Mouse (Mus musculus): ENCODE results near the gene Klhl1. TPM values are rescaled to one million over a fixed set of nuclear protein-coding genes. Genes with fewer than 3 reads are reported as not detected.
A peak's percentile ranks its signal among the peaks of the same experiment; 100 is the strongest.

Gene Klhl1
- 0.48 and 0.65 TPM in 2 replicates for polyA plus RNA-seq (2015; fragmentation: Nextera tagmentation; extraction: Ambion mirVana)

GRCm38 (mm10) chr14:96518954-96519682 lies at the start of gene Klhl1:
Gene Klhl1, minus strand, starts transcription at chr14:96519102.
- WGBS: 46% methylated on average over 13 of the region's 13 CpGs
- H3K9ac ChIP-seq: peak within 1 kb of the TSS; percentile 34; the same call in 1 of the 2 replicates

GRCm38 (mm10) chr14:96553668-96554067 lies 34.8 kb upstream of the Klhl1 start:
- WGBS: 83% methylated on average over 2 of the region's 2 CpGs
- Histone ChIP-seq H3K27ac (no peak overlapping the region), H3K4me2 (replicated peaks) (no peak overlapping the region), H3K36me3 (no peaks in the 10 kb centered on the region), H3K4me1 (replicated peaks) (no peaks in the 10 kb centered on the region), H3K9me3 (no peaks in the 10 kb centered on the region), H3K9ac (no peak overlapping the region), H3K4me3 (replicated peaks) (no peak overlapping the region), H3K27me3 (replicated peaks) (no peaks in the 10 kb centered on the region)
- ATAC-seq: no peak

More at GRCm38 (mm10) chr14:96518954-96519682, at the start of gene Klhl1:
- peak within 1 kb of the TSS; percentile 43 for H3K4me3 ChIP-seq (replicated peaks)
- H3K9me3 ChIP-seq: no peaks in the 10 kb centered on the region
- H3K27me3 ChIP-seq (replicated peaks): peaks cover 13% of the 10 kb centered on the region; the same call in 1 of the 2 replicates
- no peak within 1 kb of the TSS for H3K27ac ChIP-seq
- H3K36me3 ChIP-seq: no peaks in the 10 kb centered on the region
- H3K4me1 ChIP-seq (replicated peaks): 0 out of 2 replicates have a peak, but pooled peaks cover 7% of the 10 kb centered on the region
- peak; percentile 36; the same call in 1 of the 2 replicates for ATAC-seq
- peak within 1 kb of the TSS; percentile 93 for H3K4me2 ChIP-seq (replicated peaks)

GRCm38 (mm10) chr14:96518151-96518953 lies 550 bp downstream of the Klhl1 start:
- peaks cover 13% of the 10 kb centered on the region; the same call in 1 of the 2 replicates for H3K27me3 ChIP-seq (replicated peaks)
- H3K9me3 ChIP-seq: no peaks in the 10 kb centered on the region
- ATAC-seq: peak; percentile 75
- WGBS: 2% methylated on average over 35 of the region's 35 CpGs
- H3K4me1 ChIP-seq (replicated peaks): 0 out of 2 replicates have a peak, but pooled peaks cover 7% of the 10 kb centered on the region
- no peaks in the 10 kb centered on the region for H3K36me3 ChIP-seq
- H3K9ac ChIP-seq: peak overlapping the region; percentile 34; the same call in 1 of the 2 replicates
- peak overlapping the region; percentile 43 for H3K4me3 ChIP-seq (replicated peaks)
- no peak overlapping the region for H3K27ac ChIP-seq
- peak overlapping the region; percentile 93 for H3K4me2 ChIP-seq (replicated peaks)

GRCm38 (mm10) chr14:96517727-96518126 lies 1.2 kb downstream of the Klhl1 start:
- Histone ChIP-seq H3K9me3 (no peaks in the 10 kb centered on the region), H3K9ac (no peak overlapping the region), H3K4me3 (replicated peaks) (peak overlapping the region; percentile 43), H3K27ac (no peak overlapping the region), H3K36me3 (no peaks in the 10 kb centered on the region), H3K27me3 (replicated peaks) (peaks cover 13% of the 10 kb centered on the region; the same call in 1 of the 2 replicates), H3K4me1 (replicated peaks) (0 out of 2 replicates have a peak, but pooled peaks cover 7% of the 10 kb centered on the region), H3K4me2 (replicated peaks) (peak overlapping the region; percentile 93)
- ATAC-seq: peak; percentile 58; the same call in 1 of the 2 replicates
- 10% methylated on average over 9 of the region's 9 CpGs for WGBS

- ATAC-seq: no peak
- H3K36me3 ChIP-seq: no peaks in the 10 kb centered on the region
- H3K27ac ChIP-seq: no peak overlapping the region
- no peak overlapping the region for H3K4me3 ChIP-seq (replicated peaks)
- H3K9ac ChIP-seq: no peak overlapping the region
- H3K4me1 ChIP-seq (replicated peaks): no peaks in the 10 kb centered on the region
- no peaks in the 10 kb centered on the region for H3K27me3 ChIP-seq (replicated peaks)
- WGBS: 91% methylated on average over 2 of the region's 2 CpGs
- no peak overlapping the region for H3K4me2 ChIP-seq (replicated peaks)
- no peaks in the 10 kb centered on the region for H3K9me3 ChIP-seq
These were observed 19.0 kb downstream of the Klhl1 start for GRCm38 (mm10) chr14:96499936-96500335.

GRCm38 (mm10) chr14:96471812-96472211 lies 47.1 kb downstream of the Klhl1 start:
- Histone ChIP-seq H3K27ac (no peak overlapping the region), H3K9ac (no peak overlapping the region), H3K27me3 (replicated peaks) (no peaks in the 10 kb centered on the region), H3K36me3 (no peaks in the 10 kb centered on the region), H3K9me3 (no peaks in the 10 kb centered on the region), H3K4me3 (replicated peaks) (no peak overlapping the region), H3K4me2 (replicated peaks) (no peak overlapping the region), H3K4me1 (replicated peaks) (no peaks in the 10 kb centered on the region)
- no peak for ATAC-seq
- 90% methylated on average over 2 of the region's 2 CpGs for WGBS

GRCm38 (mm10) chr14:96471336-96471735 lies 47.6 kb downstream of the Klhl1 start:
- Histone ChIP-seq H3K4me3 (replicated peaks) (no peak overlapping the region), H3K4me1 (replicated peaks) (no peaks in the 10 kb centered on the region), H3K36me3 (no peaks in the 10 kb centered on the region), H3K9ac (no peak overlapping the region), H3K9me3 (no peaks in the 10 kb centered on the region), H3K4me2 (replicated peaks) (no peak overlapping the region), H3K27me3 (replicated peaks) (no peaks in the 10 kb centered on the region), H3K27ac (no peak overlapping the region)
- no peak for ATAC-seq

GRCm38 (mm10) chr14:96461756-96462155 lies 57.1 kb downstream of the Klhl1 start:
- H3K27me3 ChIP-seq (replicated peaks): no peaks in the 10 kb centered on the region
- no peaks in the 10 kb centered on the region for H3K36me3 ChIP-seq
- 64% methylated on average over 2 of the region's 2 CpGs for WGBS
- no peak overlapping the region for H3K4me3 ChIP-seq (replicated peaks)
- H3K9ac ChIP-seq: no peak overlapping the region
- no peaks in the 10 kb centered on the region for H3K9me3 ChIP-seq
- H3K4me2 ChIP-seq (replicated peaks): no peak overlapping the region
- no peak overlapping the region for H3K27ac ChIP-seq
- no peaks in the 10 kb centered on the region for H3K4me1 ChIP-seq (replicated peaks)
- ATAC-seq: no peak

- Histone ChIP-seq H3K4me1 (replicated peaks) (no peaks in the 10 kb centered on the region), H3K9me3 (no peaks in the 10 kb centered on the region), H3K4me3 (replicated peaks) (no peak overlapping the region), H3K27me3 (replicated peaks) (no peaks in the 10 kb centered on the region), H3K9ac (no peak overlapping the region), H3K4me2 (replicated peaks) (no peak overlapping the region), H3K27ac (no peak overlapping the region), H3K36me3 (no peaks in the 10 kb centered on the region)
- peak; percentile 92 for ATAC-seq
These were observed 126.7 kb downstream of the Klhl1 start for GRCm38 (mm10) chr14:96392032-96392737.

- no peak overlapping the region for H3K4me2 ChIP-seq (replicated peaks)
- H3K9ac ChIP-seq: no peak overlapping the region
- ATAC-seq: no peak
- H3K4me3 ChIP-seq (replicated peaks): no peak overlapping the region
- 85% methylated on average over 3 of the region's 3 CpGs for WGBS
- H3K36me3 ChIP-seq: no peaks in the 10 kb centered on the region
- H3K27me3 ChIP-seq (replicated peaks): no peaks in the 10 kb centered on the region
- no peak overlapping the region for H3K27ac ChIP-seq
- no peaks in the 10 kb centered on the region for H3K9me3 ChIP-seq
- no peaks in the 10 kb centered on the region for H3K4me1 ChIP-seq (replicated peaks)
These were observed 156.2 kb downstream of the Klhl1 start for GRCm38 (mm10) chr14:96362727-96363126.

- H3K9me3 ChIP-seq: no peaks in the 10 kb centered on the region
- H3K27me3 ChIP-seq (replicated peaks): no peaks in the 10 kb centered on the region
- H3K27ac ChIP-seq: no peak overlapping the region
- ATAC-seq: no peak
- WGBS: 87% methylated on average over 1 of the region's 1 CpGs
- H3K4me1 ChIP-seq (replicated peaks): no peaks in the 10 kb centered on the region
- no peaks in the 10 kb centered on the region for H3K36me3 ChIP-seq
- no peak overlapping the region for H3K9ac ChIP-seq
- no peak overlapping the region for H3K4me2 ChIP-seq (replicated peaks)
- H3K4me3 ChIP-seq (replicated peaks): no peak overlapping the region
These were observed 170.7 kb downstream of the Klhl1 start for GRCm38 (mm10) chr14:96348220-96348619.

- Histone ChIP-seq H3K4me2 (replicated peaks) (no peak overlapping the region), H3K4me3 (replicated peaks) (no peak overlapping the region), H3K27ac (no peak overlapping the region), H3K9ac (no peak overlapping the region), H3K9me3 (no peaks in the 10 kb centered on the region), H3K4me1 (replicated peaks) (no peaks in the 10 kb centered on the region), H3K36me3 (no peaks in the 10 kb centered on the region), H3K27me3 (replicated peaks) (no peaks in the 10 kb centered on the region)
- ATAC-seq: no peak
- 68% methylated on average over 4 of the region's 4 CpGs for WGBS
These were observed 187.8 kb downstream of the Klhl1 start for GRCm38 (mm10) chr14:96331069-96331468.

Data from intestine, embryonic 15.5 days (tissue).